Mouse (Mus musculus) myocyte (in vitro differentiated cells): ENCODE measurements around the gene Chst3.
"Not testable (repeated sequence)": the region's sequence is repeated elsewhere in the genome, so short reads cannot be mapped to it uniquely, and the experiment has no call there.

Experiments
- MYOG ChIP-seq, 3 experiments: IDR thresholded peaks; one replicate each; pipeline ENCODE4 v1.6.1; 2011; ENCODE audit warnings: control low read depth in 2 of 3, low read depth in 2 of 3, mild to moderate bottlenecking in 2 of 3; ENCODE audit not compliant: insufficient read length in 2 of 3, control insufficient read depth in 1 of 3, insufficient read depth in 1 of 3
- POLR2A ChIP-seq: IDR thresholded peaks from one replicate; pipeline ENCODE4 v1.6.1; 2011; ENCODE audit warnings: low read depth, mild to moderate bottlenecking, control low read depth, moderate library complexity; ENCODE audit not compliant: insufficient read length

DNA sequence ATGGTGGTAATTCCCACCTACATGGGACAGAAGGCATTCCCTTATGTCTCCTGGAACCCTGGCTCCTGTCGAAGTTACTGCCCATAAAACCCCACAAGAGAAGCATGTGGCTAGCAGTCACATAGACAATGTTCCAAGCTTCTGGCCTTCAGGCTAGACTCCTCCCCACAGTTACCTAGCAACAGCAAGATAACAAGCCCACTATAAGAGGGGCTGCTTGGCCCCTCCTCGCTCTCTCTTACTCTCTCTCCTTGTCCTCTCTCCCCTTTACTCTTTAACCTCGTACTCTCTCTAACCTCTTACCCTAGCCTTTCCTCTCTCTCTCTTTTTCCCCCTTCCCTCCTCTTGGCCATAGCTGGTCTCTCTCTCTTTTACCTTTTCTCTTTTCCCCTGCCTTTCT lies 57.7 kb downstream of the Chst3 start:
- TF ChIP-seq POLR2A; MYOG (IDR thresholded peaks at IDR 0.05; ENCODE audit: control insufficient read depth in 1 of 3, insufficient read depth in 1 of 3, insufficient read length in 2 of 3, low read depth in 2 of 3): not testable (repeated sequence)
